Comparison of ENCODE assay signal across 7 mouse cellular contexts in genomic region chr4:22357266-22357930, GRCm38 (mm10). TPM values are rescaled to one million over a fixed set of nuclear protein-coding genes. Genes with fewer than 3 reads are reported as not detected.
DNase-seq lines count a peak whose midpoint lies in the region; ATAC-seq lines count a peak whose summit lies in the region.

TSS of gene Fbxl4 (plus strand) at chr4:22357543.

- no peaks in the 10 kb centered on the region for H3K27me3 ChIP-seq in intestine, embryonic 16.5 days (replicated peaks; ENCODE audit: control insufficient read depth, insufficient read depth, low read length)
- H3K27me3 ChIP-seq in midbrain, embryonic 11.5 days (ENCODE audit: control insufficient read depth, insufficient read depth, low read length) = no peaks in the 10 kb centered on the region

- 0 out of 2 replicates have a peak, but pooled peaks cover 10% of the 10 kb centered on the region for H3K4me1 ChIP-seq in intestine, embryonic 16.5 days (ENCODE audit: control insufficient read depth, insufficient read depth, low read length)
- H3K4me1 ChIP-seq in midbrain, embryonic 11.5 days (ENCODE audit: control insufficient read depth, insufficient read depth, low read length) = peaks cover 2% of the 10 kb centered on the region; the same call in 1 of the 2 replicates

- DNase-seq in adrenal gland, adult 2 months = peak; percentile 95
- DNase-seq in embryo, embryonic 11.5 days (ENCODE audit: low read depth, low spot score) = peak; percentile 59
- peak; percentile 76 to 84 for DNase-seq in gastrocnemius, postnatal 4 days (ENCODE audit: low spot score in 2 of 2)
- DNase-seq in left cerebral cortex, postnatal 36 days (ENCODE audit: low spot score in 2 of 2) = peak; percentile 87 to 91
- peak; percentile 97 for DNase-seq in midbrain, embryonic 11.5 days (ENCODE audit: low spot score, missing footprints)
- peak; percentile 63 for DNase-seq in skeletal muscle tissue, adult 2 months (ENCODE audit: low read depth, low spot score)

- intact Hi-C loops in left cerebral cortex, postnatal 36 days (cut with DNase I) = no loop called here

- H3K27ac ChIP-seq in intestine, embryonic 16.5 days (ENCODE audit: low read length) = peak within 1 kb of the TSS; percentile 96
- peak within 1 kb of the TSS; percentile 45; the same call in 1 of the 2 replicates for H3K27ac ChIP-seq in midbrain, embryonic 11.5 days (ENCODE audit: low read depth, low read length)

- H3K9me3 ChIP-seq in intestine, embryonic 16.5 days (ENCODE audit: control insufficient read depth, low read length) = no peaks in the 10 kb centered on the region
- H3K9me3 ChIP-seq in midbrain, embryonic 11.5 days (ENCODE audit: control insufficient read depth, low read length) = no peaks in the 10 kb centered on the region; the same call in 1 of the 2 replicates

- ATAC-seq in intestine, embryonic 16.5 days = peak; percentile 99
- peak; percentile 99 for ATAC-seq in midbrain, embryonic 11.5 days (ENCODE audit: low FRiP score)

- peak within 1 kb of the TSS; percentile 63 for H3K4me3 ChIP-seq in intestine, embryonic 16.5 days (ENCODE audit: low read length)
- H3K4me3 ChIP-seq in midbrain, embryonic 11.5 days (ENCODE audit: low read depth, low read length) = peak within 1 kb of the TSS; percentile 85

- WGBS in intestine, embryonic 16.5 days = under 1% methylated on average over 44 of the region's 62 CpGs
- WGBS in midbrain, embryonic 11.5 days = 0% methylated on average over 60 of the region's 62 CpGs

- peak within 1 kb of the TSS; percentile 54 for H3K4me2 ChIP-seq in intestine, embryonic 16.5 days (ENCODE audit: low read depth, low read length)
- H3K4me2 ChIP-seq in midbrain, embryonic 11.5 days = peak within 1 kb of the TSS; percentile 79

- no peaks in the 10 kb centered on the region for H3K36me3 ChIP-seq in intestine, embryonic 16.5 days (ENCODE audit: control insufficient read depth, insufficient read depth, low read length)
- H3K36me3 ChIP-seq in midbrain, embryonic 11.5 days (ENCODE audit: control insufficient read depth, insufficient read depth, low read length) = no peaks in the 10 kb centered on the region

- peak within 1 kb of the TSS; percentile 92 for H3K9ac ChIP-seq in intestine, embryonic 16.5 days (ENCODE audit: low read depth, low read length)
- peak within 1 kb of the TSS; percentile 93 for H3K9ac ChIP-seq in midbrain, embryonic 11.5 days (ENCODE audit: low read length)

RNA-seq across cellular contexts. Expression of gene Fbxl4, which starts in this region (rescaled TPM):
- 10 to 100 TPM; 17.4 to 20.0 TPM for total RNA-seq in adrenal gland, adult 2 months (2021)
- polyA plus RNA-seq in adrenal gland, adult 2 months (2012; rRNA removed) = 23.6 and 24.3 TPM in 2 replicates
- 10 to 100 TPM; 14.3 TPM for total RNA-seq in gastrocnemius, postnatal 4 days (2021)
- 13.7 and 15.7 TPM in 2 replicates for polyA plus RNA-seq in intestine, embryonic 16.5 days (2015; fragmentation: Nextera tagmentation; extraction: Ambion mirVana)
- 10 to 100 TPM; 14.0 to 20.8 TPM for total RNA-seq in left cerebral cortex, postnatal 36 days (2021)
- 10.1 and 11.0 TPM in 2 replicates for polyA plus RNA-seq in midbrain, embryonic 11.5 days (2014; fragmentation: Nextera tagmentation; extraction: Ambion mirVana)

Comparison
In these comparisons a context has a peak if more than half of its experiments do, and no peak if none do; other contexts are left out.
1. Peak in every context shown above with its lines: DNase-seq, ATAC-seq, H3K4me3 ChIP-seq and H3K27ac ChIP-seq.